Mouse (Mus musculus) intestine, embryonic 15.5 days (tissue): ENCODE measurements around the gene Acd. TPM values are rescaled to one million over a fixed set of nuclear protein-coding genes. Genes with fewer than 3 reads are reported as not detected.

Source experiments
- ATAC-seq: fragments of 200-750 bp; cut with Nextera tagmentation; 2 replicates; pipeline ENCODE4 v1.8.0; 2017; ENCODE audit warnings: moderate TSS enrichment, moderate library complexity
- H3K27ac ChIP-seq: fragments of 300-500 bp; sonication (generic); 2 replicates; pipeline ENCODE4 v1.5.1; 2015; ENCODE audit warnings: mild to moderate bottlenecking, inconsistent platforms
- H3K27me3 ChIP-seq: fragments of 300-500 bp; sonication (generic); replicated peaks from 2 replicates; pipeline ENCODE4 v1.6.1; 2015; ENCODE audit warnings: inconsistent platforms
- H3K36me3 ChIP-seq: fragments of 300-500 bp; sonication (generic); 2 replicates; pipeline ENCODE4 v1.6.1; 2015; ENCODE audit warnings: inconsistent platforms
- H3K4me1 ChIP-seq: fragments of 300-500 bp; sonication (generic); replicated peaks from 2 replicates; pipeline ENCODE4 v1.6.1; 2015; ENCODE audit warnings: inconsistent platforms
- H3K4me2 ChIP-seq: fragments of 300-500 bp; sonication (generic); replicated peaks from 2 replicates; pipeline ENCODE4 v1.6.1; 2015; ENCODE audit warnings: mild to moderate bottlenecking, inconsistent platforms
- H3K4me3 ChIP-seq: fragments of 300-500 bp; sonication (generic); replicated peaks from 2 replicates; pipeline ENCODE4 v1.5.1; 2015; ENCODE audit warnings: inconsistent platforms
- H3K9ac ChIP-seq: fragments of 300-500 bp; sonication (generic); 2 replicates; pipeline ENCODE4 v1.6.1; 2015; ENCODE audit warnings: inconsistent platforms
- H3K9me3 ChIP-seq: fragments of 300-500 bp; sonication (generic); 2 replicates; pipeline ENCODE4 v1.6.1; 2016; ENCODE audit warnings: inconsistent platforms
- WGBS: fragments of 180-500 bp; shearing (Covaris S2); methylation state at CpG from one replicate; pipeline ENCODE4 v1.1.7; 2015; 5-methylcytosine and 5-hydroxymethylcytosine counted together
- polyA plus RNA-seq: library from polyadenylated mRNA; unstranded; fragments of >200 nt; fragmentation: Nextera tagmentation; extraction: Ambion mirVana; gene quantifications from 2 replicates; pipeline ENCODE4 v1.2.1, GENCODE M21; 2015

Gene Acd
- 46.1 and 51.1 TPM in 2 replicates for polyA plus RNA-seq

DNA sequence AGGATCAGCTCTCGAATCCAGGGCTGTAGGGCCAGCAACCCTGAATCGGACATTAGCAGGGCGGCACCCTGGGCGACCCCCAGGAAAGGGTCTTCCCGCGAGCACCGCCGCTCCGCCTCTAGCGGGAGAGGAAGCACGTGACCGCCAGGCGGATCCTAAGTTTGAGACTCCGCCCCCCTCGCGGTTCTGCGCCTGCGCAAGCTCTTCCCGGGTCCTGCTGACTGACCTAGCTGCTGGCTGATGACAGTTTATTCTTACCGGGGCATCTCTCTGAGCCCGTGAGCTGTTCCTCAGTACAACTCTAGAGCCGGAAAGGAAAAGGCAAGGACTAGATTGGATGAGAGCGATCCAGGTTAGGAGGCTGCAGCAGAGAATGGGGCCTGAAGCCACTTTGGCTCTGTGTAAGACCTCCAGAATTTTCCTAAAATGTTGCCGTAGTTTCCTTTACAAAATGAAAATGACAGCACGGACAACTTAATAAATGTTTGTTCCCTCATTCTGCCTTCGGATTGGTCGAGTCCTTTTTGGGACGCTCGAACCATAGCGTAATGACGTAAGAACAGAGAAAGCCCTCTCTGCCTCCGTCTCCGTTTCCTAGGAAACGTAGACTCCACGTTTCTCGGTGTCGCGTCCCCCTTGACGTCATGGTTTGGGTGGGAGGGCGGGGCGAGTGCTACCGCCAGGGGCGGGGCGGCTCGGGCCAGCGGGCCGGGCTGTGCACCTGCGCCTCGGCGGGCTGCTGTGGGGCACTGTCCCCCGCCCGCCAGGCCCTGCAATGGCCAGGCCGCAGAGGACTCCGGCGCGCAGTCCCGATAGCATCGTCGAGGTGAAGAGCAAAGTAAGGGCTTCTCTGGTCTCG lies at the start of gene Acd, which contains the start of gene Pard6a:
Acd (minus strand) TSS at position 137 of the 859 bp plus-strand sequence.
Pard6a (plus strand) TSS at position 183 of the 859 bp plus-strand sequence.
- peak within 1 kb of the TSS; percentile 48 for H3K9ac ChIP-seq
- peak within 1 kb of the TSS; percentile 64 for H3K4me3 ChIP-seq
- peaks cover 15% of the 10 kb centered on the region; the same call in 1 of the 2 replicates for H3K36me3 ChIP-seq
- no peaks in the 10 kb centered on the region for H3K9me3 ChIP-seq
- H3K4me1 ChIP-seq: peaks cover 14% of the 10 kb centered on the region
- peak within 1 kb of the TSS; percentile 93 for H3K27ac ChIP-seq
- WGBS: under 1% methylated on average over 60 of the region's 60 CpGs
- no peaks in the 10 kb centered on the region for H3K27me3 ChIP-seq
- ATAC-seq: peak; percentile 88
- peak within 1 kb of the TSS; percentile 93 for H3K4me2 ChIP-seq

DNA sequence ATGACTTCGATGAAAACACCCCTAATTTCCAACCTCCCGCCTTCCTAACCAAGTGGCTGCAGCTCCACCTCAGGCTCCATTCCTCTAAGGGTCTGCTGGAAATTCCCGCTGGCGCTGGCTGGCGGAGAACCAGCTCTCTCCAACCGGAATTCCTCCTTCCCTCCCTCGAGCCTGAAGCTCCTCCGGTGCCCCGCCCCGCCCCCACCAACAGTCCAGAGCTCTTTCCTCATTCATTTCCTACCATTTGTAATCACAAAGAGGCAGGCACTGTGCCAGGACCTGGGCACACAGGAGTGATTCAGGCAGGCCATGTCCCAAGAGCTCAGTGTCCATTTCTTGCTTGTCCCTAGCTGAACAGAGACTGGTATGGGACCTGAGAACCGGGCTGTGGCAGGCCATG lies 49.7 kb upstream of the Acd start:
- Histone ChIP-seq H3K9me3 (no peaks in the 10 kb centered on the region), H3K4me3 (no peak overlapping the region), H3K36me3 (no peaks in the 10 kb centered on the region), H3K4me2 (peak overlapping the region; percentile 15), H3K9ac (no peak overlapping the region), H3K27me3 (no peaks in the 10 kb centered on the region; the same call in 1 of the 2 replicates), H3K27ac (peak overlapping the region; percentile 13; the same call in 1 of the 2 replicates), H3K4me1 (peaks cover 11% of the 10 kb centered on the region)
- 6% methylated on average over 11 of the region's 11 CpGs for WGBS
- ATAC-seq: peak; percentile 53; the same call in 1 of the 2 replicates

DNA sequence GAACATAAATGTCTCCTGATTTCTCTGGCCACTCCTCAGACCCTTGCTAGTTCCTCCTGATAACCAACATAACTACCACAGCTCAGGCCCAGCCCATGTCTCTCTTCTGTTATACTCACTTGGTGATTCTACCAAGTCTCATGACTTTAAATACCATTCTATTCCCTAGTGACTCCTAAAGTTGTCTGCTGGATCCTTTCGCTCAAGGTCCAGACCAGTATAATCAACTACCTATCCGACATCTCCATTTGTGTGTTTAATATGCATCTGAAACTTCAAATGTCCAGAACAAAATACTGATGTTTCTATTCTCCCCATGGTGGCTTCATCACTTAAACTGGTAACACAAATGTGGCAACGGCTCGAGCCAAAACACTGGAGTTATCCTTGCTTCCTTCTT lies 42.4 kb upstream of the Acd start:
- H3K4me3 ChIP-seq: no peak overlapping the region
- H3K9ac ChIP-seq: no peak overlapping the region
- no peak overlapping the region for H3K4me2 ChIP-seq
- no peaks in the 10 kb centered on the region for H3K27me3 ChIP-seq
- no peak overlapping the region for H3K27ac ChIP-seq
- H3K36me3 ChIP-seq: no peaks in the 10 kb centered on the region
- ATAC-seq: no peak
- H3K9me3 ChIP-seq: no peaks in the 10 kb centered on the region
- 81% methylated on average over 4 of the region's 4 CpGs for WGBS
- peaks cover 5% of the 10 kb centered on the region; the same call in 1 of the 2 replicates for H3K4me1 ChIP-seq

DNA sequence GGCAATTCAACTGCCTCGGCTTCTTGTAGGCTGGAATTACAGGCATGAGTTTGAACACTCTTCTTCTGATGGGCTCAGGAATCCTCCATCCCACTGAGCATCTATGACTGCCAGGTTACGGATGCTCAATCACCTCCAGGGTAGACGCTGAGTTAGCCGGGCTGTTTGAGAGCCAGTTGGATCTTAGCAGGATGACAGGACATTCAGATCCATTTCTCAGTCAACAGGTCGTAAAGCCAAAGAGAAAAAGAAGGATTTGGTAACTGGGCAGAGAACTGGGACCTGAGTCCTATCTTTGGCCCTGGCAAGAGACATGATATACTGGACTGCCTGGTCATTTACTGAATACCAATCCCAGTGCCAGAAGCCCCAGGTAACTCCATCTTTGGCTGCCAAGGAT lies 38.3 kb upstream of the Acd start:
- Histone ChIP-seq H3K9ac (no peak overlapping the region), H3K9me3 (no peaks in the 10 kb centered on the region), H3K4me3 (no peak overlapping the region), H3K4me2 (no peak overlapping the region), H3K36me3 (no peaks in the 10 kb centered on the region), H3K27ac (no peak overlapping the region), H3K27me3 (no peaks in the 10 kb centered on the region), H3K4me1 (0 out of 2 replicates have a peak, but pooled peaks cover 2% of the 10 kb centered on the region)
- 84% methylated on average over 5 of the region's 5 CpGs for WGBS
- ATAC-seq: no peak

DNA sequence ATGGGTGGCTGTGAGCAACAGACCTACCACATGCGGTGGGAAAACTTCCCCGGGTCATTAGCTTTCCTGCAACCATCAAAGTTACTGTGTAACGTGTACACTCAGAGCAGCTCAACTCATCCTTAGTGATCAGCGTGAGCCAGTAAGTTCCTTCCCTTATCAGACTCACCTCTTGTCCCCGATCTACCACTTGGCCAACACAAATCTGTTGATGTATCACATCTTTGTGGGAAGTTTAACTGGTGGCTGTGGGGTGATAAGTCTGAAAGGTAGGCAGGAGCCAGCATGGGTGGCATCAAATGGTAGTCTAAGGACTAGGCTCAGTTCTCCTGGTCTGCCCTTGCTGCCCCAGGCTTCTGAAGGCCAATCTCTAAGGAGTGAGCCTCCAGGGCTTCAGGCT lies 31.3 kb upstream of the Acd start:
- Histone ChIP-seq H3K9me3 (no peaks in the 10 kb centered on the region), H3K27ac (no peak overlapping the region), H3K4me1 (no peaks in the 10 kb centered on the region), H3K9ac (no peak overlapping the region), H3K4me2 (no peak overlapping the region), H3K36me3 (0 out of 2 replicates have a peak, but pooled peaks cover 3% of the 10 kb centered on the region), H3K4me3 (no peak overlapping the region), H3K27me3 (no peaks in the 10 kb centered on the region)
- WGBS: 92% methylated on average over 5 of the region's 5 CpGs
- ATAC-seq: no peak

DNA sequence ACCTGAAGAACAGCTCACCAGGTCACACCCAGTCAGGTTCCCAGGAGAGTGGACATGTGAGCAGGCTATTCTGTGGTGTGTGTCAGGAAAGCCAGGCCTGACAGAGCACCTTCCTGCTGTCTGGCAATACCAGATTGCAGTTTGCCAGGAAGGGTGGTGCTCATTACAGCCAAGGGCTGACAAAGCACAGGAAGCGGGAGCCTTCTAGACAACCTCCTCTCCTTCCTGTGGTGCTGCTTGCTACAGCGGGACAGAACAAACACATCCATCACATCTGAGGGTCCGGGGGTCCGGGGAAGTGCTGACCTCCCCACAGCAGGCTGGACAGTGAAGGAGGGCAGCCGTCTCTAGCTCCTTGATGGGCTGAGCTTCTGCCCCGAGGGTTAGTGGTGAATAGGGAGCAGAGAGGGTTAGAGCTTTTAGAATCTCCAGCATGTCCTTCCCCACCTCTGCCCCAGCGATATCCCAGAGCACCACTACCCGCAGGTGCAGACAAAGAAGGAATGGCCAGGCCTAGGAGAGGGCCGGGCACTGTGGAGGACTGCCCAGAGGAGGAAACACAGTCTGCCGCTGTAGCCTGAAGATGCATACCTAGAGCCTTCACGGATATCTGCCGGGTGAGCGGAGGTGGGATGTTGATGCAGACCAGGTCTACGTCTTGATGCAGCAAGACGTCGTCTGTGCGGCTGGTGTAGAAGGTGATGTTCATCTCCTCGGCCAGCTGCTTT lies 26.7 kb upstream of the Acd start:
- H3K9ac ChIP-seq: no peak overlapping the region
- H3K4me3 ChIP-seq: no peak overlapping the region
- WGBS: 69% methylated on average over 18 of the region's 18 CpGs
- H3K4me1 ChIP-seq: no peaks in the 10 kb centered on the region
- H3K27me3 ChIP-seq: no peaks in the 10 kb centered on the region
- 0 out of 2 replicates have a peak, but pooled peaks cover 3% of the 10 kb centered on the region for H3K36me3 ChIP-seq
- no peak overlapping the region for H3K4me2 ChIP-seq
- no peak for ATAC-seq
- H3K9me3 ChIP-seq: no peaks in the 10 kb centered on the region
- H3K27ac ChIP-seq: no peak overlapping the region

DNA sequence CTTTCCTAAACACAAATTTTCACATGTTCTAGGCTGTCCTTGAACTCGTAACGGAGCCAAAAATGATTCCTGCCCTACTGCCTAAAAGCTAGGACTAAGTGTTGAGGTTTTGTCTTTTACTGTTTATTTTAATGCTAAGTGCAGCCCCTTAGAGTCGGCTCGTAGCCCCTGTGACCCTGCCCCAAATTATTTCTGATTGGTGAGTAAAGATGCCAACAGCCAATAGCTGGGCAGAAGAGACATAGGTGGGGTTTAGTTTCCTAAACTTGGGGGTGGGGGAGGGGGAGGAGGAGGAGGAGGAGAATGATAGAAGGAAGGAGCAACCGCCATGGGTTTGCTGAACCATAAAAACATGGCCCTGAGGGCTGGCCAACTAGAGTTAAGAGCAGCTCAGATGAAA lies 24.8 kb upstream of the Acd start:
- WGBS: 59% methylated on average over 5 of the region's 5 CpGs
- no peak overlapping the region for H3K27ac ChIP-seq
- 0 out of 2 replicates have a peak, but pooled peaks cover 3% of the 10 kb centered on the region for H3K36me3 ChIP-seq
- no peak overlapping the region for H3K4me2 ChIP-seq
- H3K27me3 ChIP-seq: no peaks in the 10 kb centered on the region
- ATAC-seq: no peak
- H3K4me3 ChIP-seq: no peak overlapping the region
- H3K4me1 ChIP-seq: no peaks in the 10 kb centered on the region
- no peak overlapping the region for H3K9ac ChIP-seq
- no peaks in the 10 kb centered on the region for H3K9me3 ChIP-seq

DNA sequence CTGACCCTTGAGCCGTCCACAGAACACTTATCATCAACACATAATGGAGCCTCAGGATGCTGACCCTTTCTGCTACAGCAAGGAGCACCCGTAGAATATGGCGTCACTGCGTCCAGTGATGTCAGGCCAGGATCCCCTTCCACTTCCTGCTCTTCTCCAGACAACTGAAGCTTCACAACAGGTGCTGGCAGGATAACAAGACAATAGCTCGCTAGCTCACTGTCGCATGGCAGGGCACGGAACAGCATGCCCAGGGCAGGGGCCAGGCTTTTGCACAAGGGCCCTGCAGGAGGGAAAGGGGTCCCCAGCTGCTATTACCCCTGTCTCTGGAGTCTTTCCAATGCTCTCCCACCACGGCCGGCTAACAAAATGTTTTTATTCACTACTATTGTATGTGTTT lies 22.0 kb upstream of the Acd start:
- 88% methylated on average over 9 of the region's 9 CpGs for WGBS
- Histone ChIP-seq H3K4me2 (no peak overlapping the region), H3K9me3 (no peaks in the 10 kb centered on the region), H3K36me3 (0 out of 2 replicates have a peak, but pooled peaks cover 3% of the 10 kb centered on the region), H3K27me3 (no peaks in the 10 kb centered on the region), H3K9ac (no peak overlapping the region), H3K4me1 (no peaks in the 10 kb centered on the region), H3K4me3 (no peak overlapping the region), H3K27ac (no peak overlapping the region)
- no peak for ATAC-seq

DNA sequence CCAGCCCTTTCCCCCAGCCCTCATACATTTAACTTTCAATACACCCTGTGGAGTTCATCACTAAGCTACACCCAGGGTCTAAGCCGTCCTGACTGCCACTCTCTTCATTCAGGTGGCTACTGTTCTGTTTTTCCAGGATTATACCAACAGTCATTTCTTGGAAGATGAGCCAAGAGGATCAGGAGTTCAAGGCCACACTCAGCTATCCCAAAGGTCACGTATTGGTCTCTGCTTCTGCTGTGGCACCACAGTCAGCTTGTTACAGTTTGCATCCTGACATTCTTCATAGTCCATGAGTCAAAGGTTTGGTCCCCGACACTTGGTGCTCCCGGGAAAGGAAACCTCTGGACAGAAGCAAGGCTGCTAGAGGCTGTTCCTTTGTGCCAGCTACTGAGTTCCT lies 18.7 kb upstream of the Acd start:
- 84% methylated on average over 4 of the region's 4 CpGs for WGBS
- no peak overlapping the region for H3K4me2 ChIP-seq
- H3K4me1 ChIP-seq: no peaks in the 10 kb centered on the region
- no peaks in the 10 kb centered on the region for H3K36me3 ChIP-seq
- no peaks in the 10 kb centered on the region for H3K27me3 ChIP-seq
- no peak overlapping the region for H3K4me3 ChIP-seq
- H3K9me3 ChIP-seq: no peaks in the 10 kb centered on the region
- ATAC-seq: no peak
- no peak overlapping the region for H3K9ac ChIP-seq
- no peak overlapping the region for H3K27ac ChIP-seq

DNA sequence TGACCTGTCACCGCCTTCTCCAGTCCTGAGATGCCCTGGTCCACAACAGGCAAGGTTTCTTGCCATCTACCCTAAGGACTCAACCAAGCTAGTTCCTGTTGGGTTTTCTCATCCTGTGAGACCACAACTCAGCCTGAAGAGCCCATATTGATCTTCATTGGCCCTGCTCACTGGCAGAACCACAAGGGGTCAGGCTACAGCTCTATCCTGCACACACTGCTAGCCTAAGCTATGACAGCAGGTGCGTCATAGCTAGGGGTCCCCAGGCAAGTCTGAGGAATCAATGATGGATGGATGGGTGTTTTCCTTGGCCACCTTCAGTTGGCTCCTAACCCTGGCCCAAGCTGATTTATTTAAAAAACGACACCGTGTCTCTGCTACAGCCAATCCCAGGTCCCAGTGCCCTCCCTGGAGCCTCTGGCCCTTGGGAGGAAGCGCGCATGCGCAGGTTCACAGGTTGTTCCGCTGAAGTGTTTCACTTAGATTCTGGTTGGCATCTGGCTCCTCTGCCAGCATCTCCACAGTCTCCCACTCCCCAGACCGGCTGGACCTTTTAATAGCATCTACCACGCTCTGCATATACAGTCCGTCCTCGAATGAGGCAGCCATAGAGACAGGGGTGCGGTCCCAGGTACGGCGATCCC lies 15.5 kb upstream of the Acd start:
- WGBS: 92% methylated on average over 15 of the region's 15 CpGs
- Histone ChIP-seq H3K27me3 (no peaks in the 10 kb centered on the region), H3K9me3 (no peaks in the 10 kb centered on the region), H3K4me3 (no peak overlapping the region), H3K4me2 (no peak overlapping the region), H3K4me1 (no peaks in the 10 kb centered on the region), H3K9ac (no peak overlapping the region), H3K27ac (no peak overlapping the region), H3K36me3 (no peaks in the 10 kb centered on the region)
- no peak for ATAC-seq

DNA sequence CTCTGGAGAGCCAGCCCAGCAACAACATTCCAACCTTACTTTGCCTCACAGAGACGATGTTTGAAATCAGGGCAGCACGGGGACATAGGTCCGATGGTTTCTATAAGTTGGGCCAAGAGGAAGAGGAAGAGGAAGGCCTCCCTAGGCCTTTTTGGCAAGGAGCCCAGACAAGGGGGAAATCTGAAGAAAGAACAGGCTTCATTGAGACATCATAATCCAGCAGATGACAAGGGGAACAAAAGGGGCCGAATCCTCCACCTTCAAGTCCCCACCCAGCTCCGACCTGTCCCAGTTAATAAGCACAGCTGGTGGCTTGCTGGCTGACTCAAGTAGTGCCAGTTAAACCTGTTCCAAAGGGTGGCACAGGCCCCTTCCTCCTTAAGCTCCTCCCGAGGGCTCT lies 14.1 kb upstream of the Acd start:
- 72% methylated on average over 6 of the region's 6 CpGs for WGBS
- no peak overlapping the region for H3K4me2 ChIP-seq
- no peak overlapping the region for H3K4me3 ChIP-seq
- no peaks in the 10 kb centered on the region for H3K36me3 ChIP-seq
- no peak overlapping the region for H3K27ac ChIP-seq
- H3K9ac ChIP-seq: no peak overlapping the region
- ATAC-seq: no peak
- no peaks in the 10 kb centered on the region for H3K4me1 ChIP-seq
- no peaks in the 10 kb centered on the region for H3K9me3 ChIP-seq
- no peaks in the 10 kb centered on the region for H3K27me3 ChIP-seq

DNA sequence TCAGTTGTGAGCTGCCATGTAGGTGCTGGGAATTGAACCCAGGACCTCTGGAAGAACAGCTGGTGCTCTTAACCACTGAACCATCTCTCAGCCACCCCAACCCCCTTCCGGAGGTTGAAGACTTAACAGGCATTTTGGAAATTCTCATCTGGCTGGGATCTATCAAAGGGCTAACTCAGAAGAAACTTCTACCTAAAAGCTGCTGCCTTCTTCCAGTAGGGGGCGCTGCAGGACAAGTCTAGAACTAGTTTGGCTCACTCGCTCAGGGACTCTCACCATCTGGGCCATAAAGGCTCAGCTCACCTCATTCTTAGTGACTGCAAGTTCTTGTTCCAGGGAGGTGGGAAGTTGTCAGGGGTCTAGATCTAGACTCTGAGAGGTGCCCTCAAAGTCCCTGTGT lies 13.2 kb upstream of the Acd start:
- H3K27me3 ChIP-seq: no peaks in the 10 kb centered on the region
- no peaks in the 10 kb centered on the region for H3K9me3 ChIP-seq
- ATAC-seq: peak; percentile 72
- no peak overlapping the region for H3K4me2 ChIP-seq
- no peak overlapping the region for H3K27ac ChIP-seq
- H3K4me1 ChIP-seq: no peaks in the 10 kb centered on the region
- no peak overlapping the region for H3K4me3 ChIP-seq
- no peak overlapping the region for H3K9ac ChIP-seq
- no peaks in the 10 kb centered on the region for H3K36me3 ChIP-seq
- 4% methylated on average over 3 of the region's 3 CpGs for WGBS
